Mouse (Mus musculus): ENCODE data around the gene Clk1.

- TF ChIP-seq GATA1 (IDR thresholded peaks at IDR 0.05; ENCODE audit: borderline replicate concordance, low read length), result no peak
- TF ChIP-seq FLI1 (IDR thresholded peaks at IDR 0.05; ENCODE audit: low read length), result no peak
Measured at GRCm38 (mm10) chr1:58465042-58465441, 41.2 kb upstream of the Clk1 start.
